Mouse (Mus musculus) megakaryocyte progenitor cell, adult 5-6 weeks (primary cell): ENCODE results near the gene Wwc1. TPM values are rescaled to one million over a fixed set of nuclear protein-coding genes. Genes with fewer than 3 reads are reported as not detected.

ENCODE experiments used
- ATAC-seq: replicated peaks from 2 replicates; pipeline ENCODE4 v1.8.0; 2016; ENCODE audit warnings: mild to moderate bottlenecking, moderate TSS enrichment, inconsistent platforms; ENCODE audit not compliant: poor library complexity
- total RNA-seq, 2 experiments: library from RNA; stranded (forward) in 1 of 2; stranded (reverse) in 1 of 2; fragments of 157-497, 149-512 nt in 1 of 2; fragments of 200-1000 nt in 1 of 2; gene quantifications; 2 replicates each; pipeline versions ENCODE4 v1.2.3 to v1.2.4; 2015 to 2017

Wwc1 gene
- total RNA-seq, 2 experiments from 2014 or later: 0.02 TPM; not detected in 1

DNA sequence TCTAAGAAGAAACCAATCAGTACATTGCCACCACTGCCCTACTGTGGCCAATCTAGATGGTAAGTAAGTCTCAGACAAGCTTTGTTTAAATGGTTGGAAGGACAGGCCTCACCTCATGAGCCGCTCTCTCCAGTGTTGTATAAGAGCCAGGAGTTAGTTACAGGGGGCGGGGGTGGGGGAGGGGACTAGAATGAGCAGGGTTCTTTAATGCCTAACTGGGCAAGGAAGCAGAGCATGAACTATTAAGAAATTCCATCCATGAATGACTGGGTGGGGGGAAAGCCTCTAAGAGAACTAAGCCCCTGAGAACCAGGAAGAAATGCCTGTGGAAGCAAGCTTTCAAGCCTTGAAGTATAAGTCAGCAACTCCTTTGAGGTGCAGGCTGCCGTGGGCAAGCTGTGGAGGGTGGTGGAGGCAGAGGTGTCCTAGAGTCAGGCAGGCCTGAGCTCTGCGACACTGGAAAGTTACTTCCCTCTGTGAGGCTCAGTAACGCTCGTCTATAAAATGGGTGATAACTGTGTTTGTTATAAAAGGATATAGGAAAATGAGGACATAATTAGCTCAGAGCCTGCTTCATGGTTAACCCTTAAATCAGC is 41.4 kb downstream of the Wwc1 start:
- no peak for ATAC-seq

DNA sequence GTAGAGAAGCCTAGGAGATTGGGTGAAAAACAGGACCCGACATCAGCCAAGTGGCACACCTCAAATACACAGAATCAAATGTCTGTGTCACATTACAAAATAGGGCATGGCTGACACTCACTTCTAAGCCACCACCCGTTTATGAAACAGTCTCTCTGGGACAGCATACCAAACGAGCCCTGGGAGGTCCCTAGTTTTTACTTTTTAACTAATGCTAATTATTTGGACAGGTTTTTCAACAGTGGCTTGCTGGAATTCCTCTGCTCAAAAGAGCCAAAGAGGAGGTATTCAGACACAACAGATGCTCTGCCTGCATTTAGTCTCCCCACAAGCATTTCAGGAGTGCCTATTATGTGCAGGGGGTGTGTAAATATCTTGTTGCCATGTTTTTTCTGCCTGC is 44.7 kb downstream of the Wwc1 start:
- no peak for ATAC-seq

DNA sequence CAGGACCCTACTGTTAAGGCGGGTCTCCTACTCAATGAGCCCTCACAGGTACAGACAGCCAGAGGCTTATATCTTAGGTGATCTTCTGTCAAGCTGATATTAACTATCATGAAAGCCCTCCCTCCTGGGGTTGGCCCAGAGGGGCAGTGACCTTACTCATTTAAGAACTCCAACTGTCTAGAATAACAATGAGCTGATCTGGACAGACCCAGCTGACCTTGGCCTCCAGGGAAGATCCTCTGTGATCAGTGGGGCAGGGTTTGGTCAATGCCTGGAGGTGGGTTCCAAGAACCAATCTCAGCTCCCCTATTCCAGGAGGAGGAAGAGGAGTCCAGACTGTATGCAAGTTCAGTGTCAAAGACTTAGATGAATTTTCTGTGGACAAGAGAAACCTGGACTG is 45.2 kb downstream of the Wwc1 start:
- no peak for ATAC-seq

DNA sequence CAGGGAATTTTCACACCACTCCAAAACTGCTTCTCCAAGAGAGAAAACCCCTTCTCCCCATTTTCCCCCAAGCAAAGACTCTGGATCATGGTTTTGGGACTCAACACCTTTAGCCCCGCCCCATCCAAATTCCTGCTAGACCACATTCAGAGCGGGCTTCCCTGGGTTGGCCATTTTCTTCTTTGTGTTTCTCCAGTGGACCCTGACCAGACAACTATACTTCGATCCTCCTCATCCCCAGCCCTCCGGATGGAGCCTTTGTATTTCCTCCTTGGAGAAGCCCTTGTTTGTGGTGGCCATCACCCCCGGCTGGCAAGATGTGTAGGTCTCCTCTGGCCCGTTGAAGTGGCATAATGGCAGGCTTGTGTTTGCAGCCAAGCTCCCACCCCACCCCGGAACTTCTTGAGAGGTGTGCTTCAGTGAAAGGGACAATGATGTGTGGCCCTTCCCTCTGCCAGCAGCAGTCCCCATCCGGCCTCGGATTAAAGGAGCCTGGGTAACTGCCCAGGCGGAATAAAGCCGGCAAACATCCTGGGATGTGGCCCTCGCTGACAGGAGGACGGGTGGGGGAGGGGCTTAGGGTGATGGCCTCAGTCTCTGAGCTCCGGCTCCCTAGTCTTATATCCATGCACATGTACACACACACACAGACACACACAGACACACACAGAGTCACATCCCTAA is 46.8 kb downstream of the Wwc1 start:
- ATAC-seq: no peak

DNA sequence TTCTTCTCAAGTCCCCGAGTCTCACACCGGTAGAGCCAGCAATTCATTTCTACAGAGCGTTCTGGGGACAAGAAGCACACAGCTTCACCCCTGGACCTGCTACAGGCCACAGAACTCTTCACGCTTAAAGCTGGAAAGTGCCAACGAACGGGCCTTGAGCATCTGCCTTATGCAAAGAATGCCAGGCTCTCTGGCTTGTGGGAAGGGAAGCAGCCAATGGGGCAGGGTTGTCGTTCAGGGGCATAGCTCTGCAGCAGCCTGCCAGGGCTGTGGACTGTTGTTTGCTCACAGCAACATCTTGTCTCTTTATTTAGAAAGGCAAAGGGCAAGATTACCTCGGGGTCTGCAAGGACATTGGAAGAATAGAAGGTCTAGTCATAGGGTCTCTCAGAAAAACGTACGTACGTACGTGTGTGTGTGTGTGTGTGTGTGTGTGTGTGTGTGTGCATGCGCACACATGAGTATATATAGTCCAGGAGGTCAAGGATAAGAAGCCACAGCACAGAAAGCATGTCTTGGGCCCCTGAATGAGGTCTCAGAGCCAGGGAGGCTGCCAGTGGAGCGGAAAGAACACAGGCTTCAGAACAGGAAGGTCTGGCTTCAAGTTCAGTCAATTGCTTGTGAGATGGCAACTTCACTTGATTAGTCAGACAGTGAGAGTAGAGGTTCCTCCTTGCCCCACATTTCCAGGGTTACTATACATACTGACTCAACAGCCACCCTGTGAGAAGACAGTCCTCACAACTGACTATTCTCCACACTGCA is 48.0 kb downstream of the Wwc1 start:
- ATAC-seq: no peak

DNA sequence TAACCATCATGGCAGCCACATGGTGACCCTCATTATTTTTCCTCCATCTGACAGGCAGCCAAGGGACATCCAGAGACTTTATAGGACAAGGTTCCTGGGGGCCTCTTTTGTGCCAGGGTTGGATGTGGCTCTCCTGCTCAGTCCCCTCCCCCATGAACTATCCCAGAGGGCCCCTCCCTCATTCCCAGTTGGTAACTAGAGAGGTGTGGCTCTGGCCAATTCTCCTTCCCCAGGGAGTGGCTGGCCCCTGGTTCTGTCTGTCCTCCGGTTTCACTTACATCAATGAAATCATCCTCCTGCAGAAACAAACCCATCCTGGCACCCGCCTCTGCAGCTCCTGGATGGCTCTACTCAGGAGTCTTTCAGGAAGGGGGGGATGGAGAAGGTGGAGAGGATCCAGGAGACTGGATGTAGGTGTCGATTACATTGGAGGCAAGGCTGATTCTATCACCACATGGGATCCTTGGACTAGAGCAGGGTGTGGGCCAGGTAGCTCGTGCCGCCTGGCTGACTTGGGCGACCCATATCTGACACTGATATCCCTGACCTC is 49.7 kb downstream of the Wwc1 start:
- ATAC-seq: no peak

DNA sequence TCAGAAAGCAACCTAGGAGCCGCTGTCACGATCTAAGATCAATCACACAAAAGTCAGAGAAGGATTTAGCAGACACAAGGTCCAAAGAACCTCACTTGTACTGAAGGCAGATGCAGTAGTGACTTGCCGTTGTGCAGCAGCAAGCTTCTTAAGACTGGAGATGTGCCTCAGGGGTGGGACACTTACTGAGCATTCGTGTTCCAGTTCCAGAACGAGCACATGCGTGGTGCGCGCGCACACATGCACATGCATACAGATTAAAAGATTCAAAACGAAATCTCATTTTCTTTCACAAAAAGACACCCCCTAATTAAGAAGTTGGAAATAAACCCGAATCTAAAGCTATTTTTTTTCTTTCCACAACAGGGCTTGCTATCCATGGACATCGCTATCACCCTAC is 51.9 kb downstream of the Wwc1 start:
- no peak for ATAC-seq

DNA sequence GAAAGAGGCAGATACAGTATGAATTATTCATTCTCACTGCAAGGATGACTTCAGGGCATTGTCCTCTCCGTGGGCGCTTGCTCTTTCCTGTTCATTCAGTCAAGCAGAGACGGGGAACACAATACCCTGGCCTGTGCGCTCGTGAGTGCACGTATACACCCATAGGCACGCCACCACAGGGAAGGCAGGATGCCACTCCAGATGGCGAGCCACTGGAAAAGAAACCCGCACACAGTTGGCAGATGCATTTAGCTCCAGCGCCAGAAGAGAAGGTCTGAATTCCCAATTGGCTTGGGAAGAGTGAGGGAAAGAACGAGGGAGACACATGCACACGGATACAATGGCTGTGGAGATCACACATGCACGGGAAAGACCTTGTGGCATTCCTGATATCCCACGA is 53.0 kb downstream of the Wwc1 start:
- no peak for ATAC-seq

DNA sequence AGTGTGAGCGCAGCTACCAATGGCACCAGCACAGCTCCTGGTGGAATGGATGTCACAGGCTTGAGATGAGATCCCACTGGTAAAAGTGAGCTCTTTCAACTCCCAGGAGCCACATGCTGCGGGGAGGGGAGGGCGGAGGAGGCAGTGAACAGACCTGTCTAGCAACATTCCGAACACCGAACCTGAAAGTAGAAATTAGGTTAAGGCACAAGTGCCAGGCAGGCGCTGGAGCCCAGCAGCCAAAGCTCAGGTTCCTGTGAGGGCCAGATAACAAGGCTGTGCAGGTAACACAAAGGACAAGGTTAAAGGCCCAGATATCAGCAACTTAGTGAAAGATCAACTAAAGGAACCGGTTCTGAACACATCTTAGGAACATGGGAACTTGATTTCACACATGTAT is 54.7 kb downstream of the Wwc1 start:
- ATAC-seq: no peak

DNA sequence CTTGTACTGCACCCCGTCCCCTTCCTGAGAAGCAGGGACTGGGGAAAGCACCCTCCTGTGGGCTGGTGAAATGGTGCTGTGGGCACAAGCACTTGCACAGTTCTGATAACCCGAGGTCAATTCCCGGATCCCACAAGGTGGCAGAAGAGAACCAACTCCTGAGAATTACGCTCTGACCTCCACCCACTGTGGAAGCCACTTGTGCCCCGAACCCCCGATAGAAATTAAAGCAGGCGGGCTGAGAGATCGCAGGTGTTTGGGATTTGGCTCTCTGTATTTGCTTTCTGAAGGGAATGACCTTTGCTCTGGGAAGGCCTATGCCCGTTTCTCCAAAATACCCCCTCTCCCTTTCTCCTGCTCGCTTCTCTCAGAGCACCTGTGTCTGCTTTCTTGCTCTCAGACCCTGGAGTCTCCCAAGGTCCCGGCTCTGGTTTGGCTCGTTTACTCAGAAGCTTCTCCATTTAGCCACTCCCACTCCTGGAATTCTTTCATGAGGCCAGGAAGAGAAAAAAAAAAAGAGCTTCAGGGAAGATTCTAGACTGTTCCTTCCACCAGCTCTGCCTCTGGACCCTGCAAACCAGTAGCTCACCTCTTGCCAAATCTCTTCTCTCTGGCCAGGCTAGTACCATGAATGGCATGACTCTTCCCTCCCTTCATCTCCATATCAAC is 58.0 kb downstream of the Wwc1 start:
- ATAC-seq: no peak

DNA sequence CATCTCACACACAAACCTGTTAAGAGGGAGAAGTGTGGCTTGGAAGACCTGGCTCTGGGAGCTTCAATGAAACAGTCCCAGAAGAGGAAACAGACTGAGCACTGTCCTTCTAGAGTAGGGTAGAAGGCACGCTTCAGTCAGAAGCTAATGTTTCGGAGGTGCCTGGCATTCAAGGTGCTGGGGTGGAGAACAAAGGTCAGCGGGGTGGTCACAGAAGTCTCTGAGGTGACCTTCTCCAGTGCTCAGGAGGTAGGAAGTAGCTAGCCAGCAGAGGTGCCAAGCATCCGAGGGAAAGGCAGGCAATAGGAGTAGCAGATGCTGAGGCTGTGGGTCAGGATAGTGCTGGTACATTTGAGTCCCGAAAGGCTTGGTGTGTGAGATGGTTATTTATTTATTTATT is 59.6 kb downstream of the Wwc1 start:
- no peak for ATAC-seq

DNA sequence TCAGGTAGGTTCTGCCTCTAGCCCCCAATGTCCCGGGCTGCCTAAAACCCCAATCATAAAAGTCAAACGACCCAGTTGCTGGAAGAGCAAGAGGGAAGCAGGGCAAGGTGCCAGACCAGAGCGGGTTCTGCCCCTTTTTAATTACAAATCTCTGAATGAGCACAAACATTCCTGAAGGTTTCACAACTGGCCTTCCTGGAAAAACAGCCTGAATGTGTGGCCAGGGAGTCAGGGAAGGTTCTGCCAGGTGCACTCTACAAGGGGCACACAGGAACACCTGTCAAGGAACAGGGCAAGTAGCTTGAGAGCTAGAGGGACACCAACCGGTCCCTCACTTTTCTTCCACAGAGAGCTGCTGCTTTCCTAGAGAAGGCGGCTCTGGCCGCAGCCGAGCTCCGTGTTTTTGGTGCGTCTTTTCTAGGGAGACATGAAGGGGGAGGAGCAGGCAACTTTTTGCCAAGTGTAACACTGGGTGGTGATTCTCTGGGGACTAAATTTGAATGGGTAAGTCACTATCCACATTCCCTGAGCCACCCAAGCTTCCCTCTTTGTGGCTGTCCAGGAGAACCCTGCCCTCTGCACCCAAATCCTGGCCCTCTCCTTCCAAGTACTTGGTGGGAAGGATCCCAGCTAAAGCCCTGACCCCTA is 60.3 kb downstream of the Wwc1 start:
- no peak for ATAC-seq

DNA sequence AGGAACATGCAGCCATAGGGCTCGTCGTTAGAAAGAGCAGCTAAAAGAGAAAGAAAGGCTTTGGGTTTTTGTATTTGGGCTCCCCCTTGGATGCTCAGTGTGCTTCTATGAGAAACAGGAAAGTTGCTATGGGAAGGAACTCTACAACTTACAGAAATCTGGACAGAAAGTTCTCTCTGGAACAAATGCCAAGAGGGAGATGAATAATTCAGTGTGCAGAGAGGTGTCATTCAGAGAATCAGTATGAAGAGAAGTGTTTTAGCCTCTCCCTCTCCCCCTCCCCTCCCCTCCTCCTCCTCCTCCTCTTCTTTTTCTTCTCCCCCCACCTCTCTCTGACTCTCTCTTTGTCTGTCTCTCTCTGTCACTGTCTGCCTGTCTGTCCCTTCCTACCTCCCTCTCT is 60.9 kb downstream of the Wwc1 start:
- no peak for ATAC-seq

DNA sequence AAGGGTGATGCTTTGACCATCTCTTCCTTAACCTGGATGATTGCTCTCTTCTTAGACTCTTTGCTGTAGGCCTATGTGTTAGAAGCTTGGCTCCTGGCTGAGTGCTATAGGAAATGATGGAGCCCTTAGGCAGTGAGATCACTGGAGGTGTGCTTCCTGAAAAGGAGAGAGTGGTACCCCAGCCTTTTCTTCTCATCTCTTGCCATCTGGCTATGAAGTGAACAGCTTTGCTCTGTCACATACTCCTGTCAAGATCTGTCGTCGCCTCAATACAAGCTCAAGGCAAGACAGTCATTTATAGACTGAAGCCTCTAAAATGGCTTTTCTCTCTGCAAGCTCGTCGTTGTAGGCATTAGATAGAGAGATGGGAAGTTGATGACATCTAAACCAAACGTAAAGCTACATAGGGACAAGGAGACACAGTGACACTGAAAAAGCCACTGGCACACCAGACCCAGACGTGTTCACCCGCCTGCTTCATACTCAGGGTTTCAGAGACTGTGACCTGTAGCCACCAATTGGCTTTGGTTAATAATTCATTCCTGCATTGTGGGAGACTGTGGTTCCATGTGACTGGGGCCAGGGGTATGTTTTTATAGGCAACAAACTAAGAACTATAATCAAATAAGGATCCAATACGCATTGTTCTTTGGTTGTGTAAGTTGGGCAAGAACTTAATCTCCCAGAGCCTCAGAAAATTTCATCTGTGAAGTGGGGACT is 63.7 kb downstream of the Wwc1 start:
- no peak for ATAC-seq

DNA sequence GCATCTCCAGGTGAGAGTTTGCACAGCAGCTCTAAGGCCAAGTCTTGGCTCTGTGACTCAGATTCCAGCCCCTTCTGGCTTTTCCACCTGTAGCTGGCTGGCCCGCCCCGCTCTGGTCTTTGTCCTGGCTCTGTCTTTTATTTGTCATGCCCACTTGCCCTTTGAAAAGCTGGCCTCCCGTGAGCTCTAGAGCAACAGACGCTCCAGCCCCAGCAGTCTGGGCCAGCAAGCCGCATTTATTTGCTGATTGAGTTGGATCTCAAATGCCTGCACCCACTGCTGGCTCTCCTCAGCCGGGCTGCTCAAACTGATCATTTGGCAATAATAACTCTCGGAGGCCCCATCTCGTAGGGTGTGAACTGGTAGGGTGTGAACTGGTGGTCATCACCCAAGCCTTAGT is 64.8 kb downstream of the Wwc1 start:
- ATAC-seq: no peak

DNA sequence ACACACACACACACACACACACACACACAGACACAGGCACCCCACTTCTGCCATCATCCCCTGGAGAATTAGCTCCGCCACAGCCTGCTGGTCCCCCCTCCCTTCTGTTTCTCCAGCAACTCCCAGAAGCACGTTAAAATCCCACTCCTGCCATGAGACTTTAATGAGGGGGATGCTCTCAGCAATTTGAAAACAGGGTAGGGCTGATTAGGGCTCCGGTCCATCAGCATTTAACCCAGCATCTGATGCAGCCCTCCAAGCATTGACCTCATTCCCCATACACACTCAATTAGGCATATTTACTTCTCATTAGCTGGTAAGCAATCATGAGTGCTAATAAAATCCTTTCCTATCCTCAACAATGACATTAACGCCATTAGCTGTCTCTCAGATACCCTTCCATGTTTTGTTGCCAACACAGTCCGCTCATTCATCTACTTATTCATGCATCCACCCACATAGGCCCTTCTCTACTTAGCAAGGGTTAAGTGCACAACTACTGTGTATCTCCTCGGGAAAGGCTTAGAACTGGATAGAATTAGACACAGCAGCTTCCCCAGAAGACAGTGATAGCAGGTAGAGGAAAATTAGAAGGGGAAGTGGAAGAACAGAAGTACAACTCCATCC is 66.8 kb downstream of the Wwc1 start:
- ATAC-seq: no peak

DNA sequence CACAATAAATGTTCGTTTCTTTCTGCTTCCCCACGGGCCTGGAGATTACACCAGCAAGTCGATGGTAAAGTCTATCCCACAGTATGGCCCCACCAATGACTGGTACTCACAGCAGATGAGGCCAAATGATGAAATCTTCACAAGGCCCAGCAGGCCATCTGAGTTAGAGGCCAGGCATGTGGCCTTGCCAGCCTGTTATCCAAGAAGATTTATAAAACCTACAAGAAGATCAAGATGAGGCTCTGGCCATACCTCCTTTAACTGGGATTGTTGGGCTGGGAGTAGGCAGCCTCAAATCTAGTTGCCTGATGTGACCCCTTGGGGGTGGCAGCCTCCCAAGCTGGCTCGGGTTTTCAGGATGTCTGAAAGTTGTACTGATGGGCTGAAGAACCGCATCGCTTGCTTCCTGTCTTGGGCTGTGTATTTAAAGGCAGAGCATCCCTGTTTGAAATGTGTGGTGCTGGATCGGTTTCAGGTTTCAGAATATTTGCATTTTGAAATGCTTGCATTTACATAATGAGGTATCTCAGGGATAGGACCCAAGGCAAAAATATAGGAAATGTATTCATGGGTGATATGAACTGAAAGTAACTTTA is 75.3 kb downstream of the Wwc1 start:
- no peak for ATAC-seq

DNA sequence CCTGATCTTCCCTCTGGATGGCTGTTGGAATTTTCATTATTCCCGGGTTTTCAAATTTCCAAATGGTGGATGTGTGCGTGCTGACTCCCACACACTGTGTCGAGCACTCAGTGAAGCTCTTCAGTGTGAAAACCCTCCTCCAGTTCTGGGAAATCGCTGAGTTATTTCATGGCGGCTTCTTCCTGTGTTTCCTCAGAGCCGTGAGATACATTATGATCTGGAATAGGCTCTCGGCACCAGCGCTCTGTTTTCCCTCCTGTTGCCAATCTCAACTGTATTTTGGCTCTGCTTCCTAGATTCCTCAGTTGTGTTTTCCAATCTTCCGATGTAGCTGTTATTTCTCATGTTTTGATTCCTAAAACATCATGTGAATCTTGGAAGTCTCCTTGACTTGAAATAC is 77.2 kb downstream of the Wwc1 start:
- ATAC-seq: no peak

DNA sequence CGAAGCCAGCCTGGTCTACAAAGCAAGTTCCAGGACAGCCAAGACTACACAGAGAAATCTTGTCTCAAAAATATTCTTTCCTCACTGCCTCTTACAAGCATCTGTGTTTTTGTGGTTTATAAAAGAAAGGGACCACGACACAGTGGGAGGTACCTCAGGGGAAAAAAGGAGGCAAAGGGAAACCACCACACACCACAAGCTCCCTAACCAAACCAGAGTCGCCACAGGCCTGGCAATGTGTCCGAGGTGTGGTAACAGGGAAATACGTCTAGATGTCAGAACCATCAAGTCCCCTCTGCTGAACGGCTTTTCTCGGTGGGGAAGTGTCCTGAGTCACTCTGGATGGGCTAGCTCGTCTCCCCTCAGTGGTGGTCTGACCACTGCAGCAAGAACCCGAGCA is 80.4 kb downstream of the Wwc1 start:
- ATAC-seq: peak; percentile 31; the same call in 1 of the 2 replicates
